Mouse (Mus musculus) mammary gland, adult 2 months (tissue): ENCODE results near the gene Slc37a3. TPM values are rescaled to one million over a fixed set of nuclear protein-coding genes. Genes with fewer than 3 reads are reported as not detected.

Source experiments
- polyA plus RNA-seq: library from polyadenylated mRNA; depleted of rRNA; stranded (reverse); fragments of >200 nt; gene quantifications from 2 replicates; pipeline ENCODE4 v1.2.3, GENCODE M21; 2012; ENCODE audit warnings: low replicate concordance; rRNA removed

Gene Slc37a3
- polyA plus RNA-seq: 15.8 and 18.4 TPM in 2 replicates

DNA sequence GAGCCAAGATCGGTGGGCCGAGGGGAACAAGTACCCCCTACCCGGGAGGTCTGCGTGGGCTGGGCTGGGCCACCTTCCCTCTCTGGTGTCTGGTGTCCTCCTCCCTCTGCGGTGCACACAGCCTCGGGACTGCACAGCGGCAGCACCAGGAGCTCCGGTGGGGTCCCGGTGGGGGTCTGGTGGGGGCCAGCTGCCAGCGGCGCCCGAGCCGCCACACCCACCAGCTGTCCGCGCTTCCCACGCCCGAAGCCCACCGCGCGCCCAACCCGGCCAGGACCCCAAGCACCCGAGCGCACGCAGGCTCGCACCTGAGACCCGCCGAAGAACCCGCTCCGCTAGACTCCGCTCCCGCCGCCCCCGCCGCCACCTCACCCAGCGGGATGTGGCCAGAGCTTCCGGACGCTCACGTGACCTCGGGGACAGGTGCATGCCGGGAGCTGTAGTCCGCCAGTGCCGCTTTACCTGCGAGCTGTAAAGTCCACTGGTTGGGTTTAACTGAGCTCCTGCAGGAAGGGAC, at the start of gene Slc37a3:
Gene Slc37a3 (minus strand): TSS at position 365 of the 517 bp plus-strand sequence.

DNA sequence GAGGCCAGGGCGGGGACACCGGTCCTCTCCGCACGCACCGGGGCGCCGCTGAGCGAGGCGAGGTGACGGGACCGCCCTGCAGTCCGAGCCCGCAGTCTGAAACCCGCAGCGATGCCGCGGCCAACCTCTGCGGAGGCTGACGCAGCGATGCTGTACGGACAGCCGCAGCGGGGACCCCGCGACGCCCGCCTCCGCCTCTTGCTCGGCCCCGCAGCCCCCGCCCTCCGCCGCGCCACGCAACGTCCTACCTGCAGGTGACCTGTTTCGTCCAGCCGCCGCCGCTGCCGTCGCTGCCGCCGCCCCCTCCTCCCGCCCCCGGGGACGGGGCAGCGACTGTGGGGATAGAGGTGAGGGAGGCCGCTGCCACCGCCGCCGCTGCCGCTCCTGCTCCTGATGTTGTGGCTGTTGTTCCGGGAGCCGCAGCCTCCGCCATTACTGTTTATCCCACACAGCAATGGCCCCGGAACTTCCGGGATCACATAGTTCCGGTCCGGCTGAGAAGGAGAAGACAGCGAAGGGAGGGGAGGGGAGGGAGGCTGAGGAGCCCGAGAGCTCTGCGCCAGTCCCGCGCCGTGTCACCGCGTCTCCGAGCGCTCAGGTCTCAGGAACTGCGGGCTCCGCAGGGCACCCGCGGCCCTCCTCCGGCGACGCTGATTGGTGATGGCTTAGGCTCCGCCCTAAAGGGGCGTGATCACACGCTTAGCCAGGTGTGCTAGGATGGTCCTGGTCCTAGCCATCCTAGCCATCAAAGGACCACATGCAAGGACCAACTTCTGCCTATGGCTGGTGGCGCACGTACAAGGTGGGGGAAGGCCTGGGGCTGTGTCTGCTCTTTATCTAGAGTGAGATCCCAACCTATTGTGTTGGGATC, 42.6 kb upstream of the Slc37a3 start, which contains the start of gene Mkrn1:
Gene Mkrn1 (minus strand): TSS at position 612 of the 871 bp plus-strand sequence.

DNA sequence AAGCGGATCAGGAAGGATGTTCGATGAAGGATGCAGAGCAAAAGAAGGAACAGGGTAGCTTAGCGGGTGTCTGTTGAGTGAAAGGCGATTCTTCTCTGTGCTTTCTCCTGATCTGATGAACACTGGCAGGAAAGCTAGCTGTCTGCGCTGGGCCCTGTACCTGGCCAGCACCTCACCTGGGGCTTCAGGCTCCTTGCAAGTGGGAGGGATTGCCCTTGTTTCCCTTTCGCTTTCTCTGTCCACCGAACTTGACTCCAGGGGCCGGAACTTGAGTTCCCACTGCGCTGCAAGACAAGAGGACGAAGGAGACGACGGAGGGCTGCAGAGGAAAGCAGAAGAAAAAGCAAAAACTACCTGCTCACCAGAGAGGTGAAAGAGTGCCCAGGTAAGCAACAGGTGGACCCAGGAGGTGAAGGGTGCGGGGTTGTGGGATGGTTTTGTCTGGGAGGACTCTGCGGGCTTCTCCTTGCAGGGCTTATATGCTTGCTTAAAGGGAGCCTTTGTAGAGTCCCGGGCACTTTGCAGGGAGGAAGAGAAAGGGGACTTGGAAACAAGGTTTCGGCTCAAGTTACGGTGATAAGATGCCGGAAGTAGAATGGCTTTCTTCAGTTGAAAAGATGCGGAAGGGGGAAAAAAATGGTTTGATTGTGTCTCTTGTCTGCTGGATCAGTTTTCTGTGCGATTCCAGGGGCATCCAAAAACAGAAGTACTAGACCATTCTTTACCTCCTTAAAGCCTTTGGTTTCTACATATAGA, 3.8 kb upstream of the Slc37a3 start, which contains the start of gene Rab19:
Gene Rab19 (plus strand): TSS at position 51 of the 756 bp plus-strand sequence.

Other genes with a start within 250 kb of the Slc37a3 start
- gene Kdm7a, start 170.9 kb downstream of the Slc37a3 start, polyA plus RNA-seq: 3.3 and 4.6 TPM in 2 replicates
- gene Rab19, start 3.5 kb upstream of the Slc37a3 start, polyA plus RNA-seq: 2.3 and 2.8 TPM in 2 replicates
- 23.1 and 24.1 TPM in 2 replicates for gene Mkrn1, start 42.8 kb upstream of the Slc37a3 start, polyA plus RNA-seq
- gene Dennd2a, start 180.2 kb upstream of the Slc37a3 start, polyA plus RNA-seq: 16.9 and 20.3 TPM in 2 replicates
- gene Adck2, start 196.2 kb upstream of the Slc37a3 start, polyA plus RNA-seq: 14.7 and 17.3 TPM in 2 replicates
- 0.46 TPM in 1 of 2 replicates, not detected in the other for gene Gm42420, start 208.1 kb upstream of the Slc37a3 start, polyA plus RNA-seq
- gene Ndufb2, start 214.9 kb upstream of the Slc37a3 start, polyA plus RNA-seq: 474 and 754 TPM in 2 replicates